Comparison of ENCODE assay signal across 11 mouse cellular contexts in the genomic region with DNA sequence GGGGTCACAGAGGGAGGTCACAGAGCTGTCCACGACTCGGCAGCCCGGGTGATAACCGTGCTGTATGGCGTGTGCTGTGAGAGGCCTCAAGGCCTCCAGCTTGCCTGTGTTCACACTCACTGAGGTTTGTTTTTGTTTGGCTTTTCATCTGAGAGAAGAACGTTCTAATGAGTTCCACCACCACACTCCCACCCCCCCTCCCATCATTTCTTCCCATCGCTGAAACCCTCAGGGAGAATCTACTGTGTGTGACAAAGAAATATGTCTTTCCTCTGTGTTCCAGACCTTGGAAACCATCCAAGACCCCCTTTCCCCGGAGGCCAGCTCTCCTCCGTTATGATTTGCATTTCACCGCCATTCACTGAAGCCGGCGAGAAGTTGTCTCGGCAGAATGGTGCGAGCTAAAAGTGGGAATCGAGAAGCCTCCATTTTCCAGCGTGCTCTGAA.
DNase-seq lines count a peak whose midpoint lies in the region; ATAC-seq lines count a peak whose summit lies in the region.
"Had no signal": no experiment of that assay in that cellular context is flagged by ENCODE, and none has a peak within 500 bp of the region (broad histone marks: within the 10 kb centered on the region; RNA-seq: fewer than 3 reads in every experiment).

No protein-coding gene starts in this region.

- H3K27ac ChIP-seq in heart, embryonic 15.5 days = no peak overlapping the region
- H3K27ac ChIP-seq in hindbrain, embryonic 13.5 days = peak overlapping the region; percentile 74
- no peak overlapping the region for H3K27ac ChIP-seq in neural tube, embryonic 15.5 days (replicated peaks)

- H3K4me1 ChIP-seq in heart, embryonic 15.5 days (replicated peaks) = peaks cover 5% of the 10 kb centered on the region
- peaks cover 23% of the 10 kb centered on the region for H3K4me1 ChIP-seq in hindbrain, embryonic 13.5 days (replicated peaks)
- H3K4me1 ChIP-seq in neural tube, embryonic 15.5 days = peaks cover 26% of the 10 kb centered on the region
- H3K4me1 ChIP-seq: megakaryocyte, embryonic 14.5 days had no signal

- ATAC-seq in heart, embryonic 15.5 days (replicated peaks; ENCODE audit: insufficient number of reproducible peaks, insufficient read depth, low FRiP score, low read depth) = no peak
- ATAC-seq in hindbrain, embryonic 13.5 days (ENCODE audit: low FRiP score) = peak; percentile 62
- no peak; the same call in 1 of the 2 replicates for ATAC-seq in neural tube, embryonic 15.5 days (ENCODE audit: low FRiP score)
- ATAC-seq in granulocyte monocyte progenitor cell, adult 5-6 weeks (replicated peaks; ENCODE audit: poor library complexity, severe bottlenecking) = no peak
- ATAC-seq in megakaryocyte-erythroid progenitor cell, adult 5-6 weeks (replicated peaks; ENCODE audit: low FRiP score, low TSS enrichment, poor library complexity, severe bottlenecking) = no peak

- H3K4me3 ChIP-seq in heart, embryonic 15.5 days = peak overlapping the region; percentile 18
- 0 out of 2 replicates have a peak overlapping the region, but pooled peaks have one; percentile 7 for H3K4me3 ChIP-seq in hindbrain, embryonic 13.5 days
- no peak overlapping the region for H3K4me3 ChIP-seq in neural tube, embryonic 15.5 days (replicated peaks)
- H3K4me3 ChIP-seq: megakaryocyte, embryonic 14.5 days had no signal

- no peaks in the 10 kb centered on the region for H3K36me3 ChIP-seq in heart, embryonic 15.5 days
- no peaks in the 10 kb centered on the region for H3K36me3 ChIP-seq in hindbrain, embryonic 13.5 days
- H3K36me3 ChIP-seq in neural tube, embryonic 15.5 days = no peaks in the 10 kb centered on the region

- no peak for DNase-seq in heart, adult 8-10 months (ENCODE audit: low spot score)
- DNase-seq in lung, postnatal 10 days = peak; percentile 12
- no peak for DNase-seq in lung, adult 18-20 months
- DNase-seq: cerebellum, adult 11-12 months had no signal

- 32% methylated on average over 16 of the region's 16 CpGs for WGBS in heart, embryonic 15.5 days
- 15% methylated on average over 16 of the region's 16 CpGs for WGBS in hindbrain, embryonic 13.5 days
- WGBS in neural tube, embryonic 15.5 days = 12% methylated on average over 16 of the region's 16 CpGs

- H3K4me2 ChIP-seq in heart, embryonic 15.5 days = peak overlapping the region; percentile 49
- H3K4me2 ChIP-seq in hindbrain, embryonic 13.5 days = peak overlapping the region; percentile 42
- H3K4me2 ChIP-seq in neural tube, embryonic 15.5 days = peak overlapping the region; percentile 47

- no peaks in the 10 kb centered on the region for H3K27me3 ChIP-seq in heart, embryonic 15.5 days
- H3K27me3 ChIP-seq in hindbrain, embryonic 13.5 days = no peaks in the 10 kb centered on the region
- no peaks in the 10 kb centered on the region for H3K27me3 ChIP-seq in neural tube, embryonic 15.5 days (replicated peaks)
- H3K27me3 ChIP-seq: CH12.LX; megakaryocyte, embryonic 14.5 days had no signal

- H3K9ac ChIP-seq in heart, embryonic 15.5 days = no peak overlapping the region
- no peak overlapping the region for H3K9ac ChIP-seq in hindbrain, embryonic 13.5 days
- H3K9ac ChIP-seq in neural tube, embryonic 15.5 days (replicated peaks) = no peak overlapping the region

- H3K9me3 ChIP-seq in heart, embryonic 15.5 days (replicated peaks) = no peaks in the 10 kb centered on the region
- no peaks in the 10 kb centered on the region for H3K9me3 ChIP-seq in hindbrain, embryonic 13.5 days
- H3K9me3 ChIP-seq in neural tube, embryonic 15.5 days (replicated peaks) = no peaks in the 10 kb centered on the region
